Mouse (Mus musculus): Measurements from ENCODE around the gene Brms1.
"Not testable (repeated sequence)": the region's sequence is repeated elsewhere in the genome, so short reads cannot be mapped to it uniquely, and the experiment has no call there.

Brms1 gene

DNA sequence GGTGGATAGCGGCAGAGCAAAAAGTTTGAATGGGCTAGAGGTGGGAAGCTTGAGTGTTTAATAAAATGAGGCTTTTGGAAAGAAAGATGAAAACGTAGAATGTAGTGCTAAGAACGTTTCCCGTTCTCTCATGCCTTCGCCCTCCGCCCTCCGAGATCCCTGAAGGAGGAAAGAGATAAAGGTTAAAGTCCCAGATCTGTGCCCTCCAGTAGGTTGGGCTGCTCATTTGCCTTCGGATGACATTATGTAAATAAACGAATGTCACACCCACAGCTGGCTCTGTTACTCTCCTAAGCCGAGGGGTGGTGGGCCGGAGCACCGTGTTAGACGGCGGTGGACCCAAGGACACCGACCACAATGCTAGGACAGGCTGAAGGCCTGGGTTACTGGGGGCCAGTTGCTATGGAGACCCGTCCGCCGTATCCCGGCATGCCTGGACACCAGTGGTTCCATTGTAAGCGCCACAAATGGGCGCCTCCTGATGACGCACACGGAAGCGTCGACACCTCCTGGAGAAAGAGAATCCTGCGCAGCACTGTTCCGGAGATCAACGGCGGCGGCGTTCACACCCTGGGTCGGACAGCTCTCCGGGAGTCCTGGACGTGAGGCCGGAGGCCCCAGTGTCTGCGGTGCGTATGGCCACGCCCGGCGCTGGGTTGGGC, at the start of gene Brms1:
Gene Brms1, plus strand, starts transcription at position 493 of the 662 bp plus-strand sequence.
- in situ Hi-C loops (cut with MseI, MboI): no loop called here

DNA sequence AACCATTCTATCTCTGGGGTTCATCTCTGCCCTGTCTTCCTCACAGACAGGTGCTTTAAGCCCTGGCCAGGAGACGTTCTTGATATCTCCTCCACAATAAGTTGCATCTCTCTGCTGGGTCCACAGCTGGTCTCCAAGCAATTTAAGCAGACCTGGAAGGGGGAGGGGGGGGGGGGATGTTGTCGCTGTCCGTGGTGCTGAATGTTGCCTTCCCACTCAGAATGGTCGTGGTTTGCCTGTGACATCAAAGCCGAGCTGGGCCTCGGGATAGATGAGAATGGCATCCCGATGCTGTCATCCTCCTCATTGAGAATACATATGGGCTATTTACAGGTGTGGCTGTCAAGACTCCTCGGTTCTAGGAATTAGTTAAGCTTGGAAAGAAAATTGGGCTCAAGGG, 48.8 kb upstream of the Brms1 start:
- in situ Hi-C loops (cut with MseI, MboI): no loop called here

DNA sequence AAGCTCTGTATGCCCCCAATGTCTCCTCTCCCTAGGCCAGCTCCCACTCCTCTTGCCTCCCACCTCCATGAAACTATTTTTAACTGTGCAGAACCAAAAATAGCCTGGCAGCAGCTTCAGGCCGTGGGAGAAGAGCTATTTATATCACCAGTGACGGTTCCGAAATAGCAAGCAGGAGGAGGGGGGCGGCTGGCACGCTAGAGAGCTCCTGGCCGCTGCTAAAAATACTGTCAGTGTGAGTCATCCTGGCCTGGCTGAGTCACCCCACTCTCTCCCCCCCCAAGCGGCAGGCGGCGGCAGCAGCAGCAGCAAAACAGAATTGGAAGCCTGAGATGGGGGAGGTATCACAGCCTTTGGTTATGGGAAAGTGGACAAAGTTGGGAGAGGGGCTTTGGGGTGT, 48.2 kb upstream of the Brms1 start:
- in situ Hi-C loops (cut with MseI, MboI): no loop called here

DNA sequence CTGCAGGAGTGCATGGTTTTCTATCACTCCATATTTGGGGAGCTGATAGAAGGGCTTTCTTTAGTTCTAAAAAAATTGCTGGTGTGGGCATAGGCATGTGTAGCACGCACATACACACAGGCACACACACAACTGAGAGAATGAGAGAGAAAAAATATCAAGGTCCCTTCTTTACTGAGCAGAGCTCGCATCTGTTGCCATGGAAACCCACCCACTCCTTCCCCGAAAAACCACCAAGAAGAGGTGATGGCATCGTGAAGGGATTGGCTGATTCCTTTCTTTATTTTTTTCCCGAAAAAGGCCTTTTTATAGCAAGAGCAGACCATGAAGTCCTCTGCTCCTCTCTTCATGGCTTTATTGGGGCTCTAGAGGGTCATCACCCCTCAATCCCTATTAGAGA, 47.1 kb upstream of the Brms1 start:
- in situ Hi-C loops (cut with MseI, MboI): no loop called here

DNA sequence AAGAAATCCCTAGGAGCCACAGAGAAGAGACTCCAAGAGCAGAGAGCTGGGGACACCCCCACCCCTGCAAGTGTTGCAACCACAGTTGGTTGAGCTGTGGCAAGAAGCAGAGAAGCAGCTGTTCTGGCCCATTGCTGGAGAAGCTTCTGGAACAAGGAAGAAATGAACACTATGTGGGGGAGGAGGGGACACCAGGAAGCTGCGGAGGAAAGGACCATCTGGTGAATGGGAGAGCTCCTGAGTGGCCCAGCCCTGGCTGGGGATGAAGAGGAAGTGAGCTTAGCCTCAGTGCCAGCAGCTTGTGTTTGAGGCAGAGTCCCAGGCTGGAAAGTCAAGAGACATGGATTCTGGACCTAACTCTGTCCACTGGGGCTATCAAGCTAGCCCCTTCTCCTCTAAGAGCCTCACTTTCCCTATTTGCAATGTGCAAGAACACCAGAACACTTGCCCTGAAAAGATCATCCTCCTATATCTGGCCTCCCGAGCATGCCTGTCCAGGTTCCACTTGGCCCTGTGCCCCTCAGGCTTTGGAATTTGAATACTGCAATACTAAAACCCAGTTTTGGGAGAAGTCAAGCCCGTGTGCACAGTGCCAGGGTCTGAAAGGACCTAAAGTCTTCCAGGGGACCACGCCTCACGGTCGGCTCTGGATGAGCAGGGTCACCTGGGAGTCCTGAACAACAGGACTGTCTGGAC, 41.6 kb upstream of the Brms1 start:
- in situ Hi-C loops (cut with MseI, MboI): no loop called here

DNA sequence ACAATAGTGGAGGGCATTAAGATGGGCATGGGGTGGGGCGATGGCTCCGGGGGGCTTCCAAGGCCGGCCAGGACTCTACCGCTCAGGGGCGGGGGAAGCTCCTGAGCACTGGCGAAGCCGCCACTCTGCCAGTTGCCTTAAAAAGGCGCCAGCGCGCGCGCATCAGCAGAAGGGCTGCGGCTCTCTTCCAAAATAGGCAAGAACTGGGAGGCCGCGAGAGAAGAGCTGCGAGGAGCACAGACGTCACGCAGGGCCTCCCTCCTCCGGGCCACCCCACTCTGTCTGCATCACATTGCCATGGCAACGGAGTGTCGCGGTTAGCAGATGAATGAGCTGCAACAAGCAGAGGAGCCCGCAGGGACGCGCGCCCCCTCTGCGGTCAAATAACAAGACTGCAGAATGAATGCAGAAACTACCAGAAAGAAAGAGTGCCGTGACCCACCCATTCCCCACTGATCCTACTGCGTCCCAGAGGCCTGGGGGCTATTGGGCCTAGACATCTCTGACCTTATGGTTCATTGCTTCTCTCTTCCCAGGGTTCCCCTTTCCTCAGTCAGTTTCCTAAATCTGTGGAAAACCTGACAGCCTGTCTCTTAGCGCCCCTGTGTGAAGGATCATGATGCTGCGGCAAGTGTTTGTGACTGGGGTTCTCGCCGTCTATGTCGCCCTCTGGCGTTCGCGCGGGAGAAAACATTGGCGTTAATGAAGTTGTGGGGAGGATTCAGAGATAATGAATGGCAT, 39.3 kb upstream of the Brms1 start:
- in situ Hi-C loops (cut with MseI, MboI): no loop called here

DNA sequence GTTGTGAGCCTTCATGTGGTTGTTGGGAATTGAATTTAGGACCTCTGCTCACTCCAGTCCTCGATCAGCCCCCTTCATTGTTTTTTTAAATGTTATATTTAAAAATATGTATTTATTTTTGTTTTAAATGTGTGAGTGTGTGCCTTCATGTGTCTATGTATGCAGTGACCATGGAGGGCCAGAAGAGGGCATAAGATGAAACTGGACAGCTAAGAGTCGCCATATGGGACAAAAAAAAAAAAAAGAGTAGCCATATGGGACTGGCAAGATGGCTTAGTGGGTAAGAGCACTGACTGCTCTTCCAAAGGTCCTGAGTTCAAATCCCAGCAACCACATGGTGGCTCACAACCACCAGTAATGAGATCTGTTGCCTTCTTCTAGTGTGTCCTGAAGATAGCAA, 37.5 kb upstream of the Brms1 start:
- in situ Hi-C loops (cut with MseI, MboI): not testable (repeated sequence)

DNA sequence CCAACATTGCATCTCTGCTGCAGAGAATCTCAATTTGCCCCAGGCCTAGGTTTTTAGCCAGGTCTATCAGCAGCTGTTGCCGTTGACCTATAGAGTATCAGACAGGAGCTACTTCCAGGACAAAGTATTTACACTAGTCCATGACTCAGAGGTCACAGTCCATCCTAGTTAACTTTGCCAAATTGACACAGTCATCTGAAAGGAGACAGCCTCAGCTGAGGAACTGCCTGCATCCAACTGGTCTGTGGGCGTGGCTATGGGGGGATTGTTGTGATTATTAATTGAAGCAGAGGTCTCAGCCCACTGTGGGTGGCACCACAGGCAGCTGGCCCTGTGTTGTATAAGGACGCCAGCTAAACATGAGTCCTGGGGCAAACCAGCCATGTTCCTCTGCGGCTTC, 36.2 kb upstream of the Brms1 start:
- in situ Hi-C loops (cut with MseI, MboI): no loop called here

DNA sequence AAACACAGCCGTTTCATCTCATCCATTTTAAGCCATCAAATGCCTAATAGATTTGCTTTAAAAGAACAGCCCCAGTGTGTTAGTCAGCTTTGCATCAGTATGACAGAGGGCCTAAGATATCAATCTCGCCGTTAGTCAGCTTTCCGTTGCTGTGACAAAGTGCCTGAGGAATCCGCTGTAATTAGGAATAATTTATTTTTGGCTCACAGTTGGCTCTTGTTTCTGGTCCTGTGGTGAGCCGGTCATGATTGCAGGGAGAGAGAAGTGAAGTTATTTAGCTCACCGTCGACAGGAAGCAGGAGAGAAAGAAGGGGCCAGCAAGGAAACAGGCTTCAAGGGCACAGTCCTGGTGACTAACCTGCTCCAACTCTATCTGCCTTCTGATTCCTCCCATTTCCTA, 28.0 kb upstream of the Brms1 start:
- in situ Hi-C loops (cut with MseI, MboI): no loop called here

DNA sequence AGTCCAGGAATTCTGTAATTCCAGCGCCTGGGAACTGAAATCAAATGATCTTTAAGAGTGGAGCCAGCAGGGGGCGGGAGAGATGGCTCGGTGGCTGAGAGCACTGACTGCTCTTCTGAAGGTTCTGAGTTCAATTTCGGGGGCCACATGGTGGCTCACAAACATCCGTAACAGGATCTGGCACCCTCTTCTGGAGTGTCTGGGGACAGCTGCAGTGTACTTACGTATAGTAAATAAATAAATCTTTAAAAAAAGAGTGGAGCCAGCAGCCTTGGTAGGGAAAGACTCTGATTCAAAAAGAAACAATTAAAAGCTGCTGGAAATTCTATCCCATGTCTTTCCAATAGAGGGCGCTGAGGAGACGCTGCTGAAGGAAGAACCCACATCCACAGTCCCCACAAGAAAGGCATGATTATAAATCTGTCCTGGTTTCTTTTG, 26.2 kb upstream of the Brms1 start:
- in situ Hi-C loops (cut with MseI, MboI): no loop called here

DNA sequence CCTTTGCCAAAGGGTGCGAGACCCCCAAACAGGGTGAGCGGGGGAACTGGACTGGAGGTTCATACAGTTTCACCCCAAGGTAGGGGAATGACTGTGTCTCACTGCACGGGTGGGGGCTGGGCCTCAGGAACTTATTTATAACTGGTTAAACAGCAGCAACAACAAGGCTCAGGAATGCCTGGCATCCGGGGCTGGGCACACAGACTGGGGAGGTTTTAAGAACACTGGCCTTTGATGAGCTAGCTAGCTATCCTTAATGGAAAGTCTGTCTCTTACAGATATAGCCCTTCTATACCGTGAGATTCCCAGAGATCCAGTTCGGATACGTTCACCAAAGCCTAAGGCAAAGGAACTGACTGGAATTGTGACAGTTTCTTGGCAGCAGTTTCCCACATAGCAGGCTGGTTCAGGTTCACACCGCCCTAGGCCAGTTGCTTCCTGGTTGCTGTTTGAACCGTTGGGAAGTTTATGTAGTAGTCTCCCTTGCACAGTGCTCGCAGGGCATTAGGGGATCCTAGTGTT, 24.9 kb upstream of the Brms1 start:
- in situ Hi-C loops (cut with MseI, MboI): no loop called here

DNA sequence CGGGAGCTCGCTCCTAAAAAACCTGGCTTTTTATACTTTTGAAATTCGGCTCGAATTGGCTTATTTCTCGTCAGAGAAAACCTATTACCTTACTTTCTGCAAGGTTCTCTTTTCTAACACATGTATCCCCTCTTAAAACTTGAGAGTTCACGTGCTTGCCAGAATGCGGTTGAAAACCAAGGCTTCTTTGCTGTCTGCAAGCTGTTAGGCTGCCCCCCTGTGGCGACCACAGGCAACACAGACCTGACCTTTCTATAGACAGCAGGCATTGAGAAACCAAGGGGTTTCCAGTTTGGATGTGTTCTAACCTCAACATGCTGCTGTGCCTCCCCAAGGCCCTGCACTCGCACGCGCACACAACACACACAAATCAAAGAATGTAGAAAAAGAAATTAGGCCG, 24.4 kb upstream of the Brms1 start:
- in situ Hi-C loops (cut with MseI, MboI): no loop called here

DNA sequence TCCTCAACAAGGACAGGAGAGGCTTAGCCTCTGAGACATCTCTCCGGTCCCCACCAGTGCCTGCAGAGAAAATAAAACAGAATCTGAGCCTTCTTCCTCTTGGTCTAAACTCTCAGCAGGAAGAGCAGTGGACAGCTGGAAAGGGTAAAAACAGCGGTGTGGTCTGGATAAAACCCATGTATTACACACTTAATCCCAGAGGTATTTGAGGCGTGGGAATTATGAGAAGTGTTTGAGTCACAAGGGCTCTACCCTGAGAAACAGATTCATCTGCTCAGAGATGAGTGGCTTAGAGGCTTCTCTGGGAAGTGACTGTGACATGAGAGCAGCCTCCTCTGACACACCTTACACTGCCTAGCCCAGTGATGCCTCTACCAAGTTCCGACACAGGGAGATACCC, 23.5 kb upstream of the Brms1 start:
- in situ Hi-C loops (cut with MseI, MboI): no loop called here

DNA sequence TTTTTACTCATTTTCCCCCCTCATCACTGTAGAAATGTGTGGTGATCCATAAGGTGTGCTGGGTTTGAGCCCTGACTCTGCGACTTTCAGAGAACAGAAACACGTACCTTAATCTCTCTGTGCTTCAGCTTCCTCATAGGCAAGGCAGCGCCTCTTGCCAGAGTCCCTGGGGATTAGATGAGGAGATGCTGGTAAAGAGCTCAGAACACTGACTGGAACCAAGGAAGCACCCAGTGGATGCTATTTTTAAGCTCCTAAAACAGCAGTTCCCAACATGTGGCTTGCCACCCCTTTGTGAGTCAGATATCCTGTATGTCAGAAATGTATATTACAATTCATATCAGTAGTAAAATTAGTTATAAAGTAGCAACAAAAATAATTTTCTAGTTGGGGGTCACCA, 23.0 kb upstream of the Brms1 start:
- in situ Hi-C loops (cut with MseI, MboI): no loop called here

DNA sequence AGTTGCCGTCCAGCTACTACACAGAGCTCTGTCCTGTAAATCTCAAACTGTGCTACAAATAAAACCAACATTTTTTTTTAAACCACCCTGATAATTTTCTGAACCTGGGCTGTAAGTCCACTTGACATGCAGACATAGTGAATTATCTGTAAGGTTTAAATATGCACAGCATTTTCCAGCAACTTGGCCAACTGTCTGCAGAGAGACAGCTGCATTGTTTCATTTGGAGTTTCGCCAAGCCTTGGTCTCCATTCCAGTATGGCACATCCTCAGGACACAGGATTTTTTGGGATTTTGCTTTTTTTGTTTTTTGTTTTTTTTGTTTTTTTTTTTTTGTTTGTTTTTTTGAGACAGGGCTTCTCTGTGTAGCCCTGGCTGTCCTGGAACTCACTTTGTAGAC, 19.7 kb upstream of the Brms1 start:
- in situ Hi-C loops (cut with MseI, MboI): no loop called here

DNA sequence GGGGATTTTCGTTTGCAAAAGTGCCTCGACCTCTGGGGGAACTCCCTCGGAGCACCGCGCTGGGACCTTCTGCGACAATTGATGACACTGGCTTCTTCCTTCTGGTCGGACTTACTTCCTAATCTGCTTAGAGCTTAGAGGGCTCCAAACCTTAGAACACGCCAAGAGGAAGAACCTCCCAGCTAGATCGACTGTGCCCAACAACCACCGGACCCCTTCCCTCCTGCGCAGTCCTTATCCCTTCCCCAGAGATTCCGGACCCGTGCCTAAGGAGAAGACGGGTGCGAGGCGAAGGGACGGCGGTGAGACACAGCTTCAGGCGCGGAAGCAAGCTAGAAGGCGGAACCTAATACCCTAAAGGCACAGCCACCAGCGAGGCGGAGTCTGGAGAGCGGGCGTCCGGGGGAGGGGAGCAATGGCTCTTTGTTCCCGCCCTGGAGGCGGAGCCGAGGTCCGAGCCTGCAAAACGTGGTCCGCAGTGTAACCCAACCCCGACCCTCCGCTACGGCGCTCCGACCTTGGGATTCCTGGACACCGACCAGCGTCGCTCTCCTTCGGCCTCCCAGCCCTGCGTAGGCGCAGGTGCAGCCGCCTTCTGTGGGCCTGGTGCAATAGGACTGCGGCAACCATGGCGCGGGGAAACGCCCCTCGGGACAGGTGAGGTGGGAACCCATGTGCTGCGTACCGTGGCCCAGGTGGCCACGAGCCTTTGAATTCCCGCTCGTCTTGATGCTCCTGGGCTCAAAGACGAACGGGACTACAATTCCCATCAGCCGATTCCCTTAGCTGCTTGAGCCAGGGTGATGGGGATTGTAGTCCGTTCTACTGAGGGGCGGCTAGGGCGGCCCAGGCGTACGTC, 17.3 kb upstream of the Brms1 start, which contains the start of gene Slc29a2:
Gene Slc29a2, plus strand, starts transcription at position 240 of the 859 bp plus-strand sequence.
- in situ Hi-C loops (cut with MseI, MboI): no loop called here

DNA sequence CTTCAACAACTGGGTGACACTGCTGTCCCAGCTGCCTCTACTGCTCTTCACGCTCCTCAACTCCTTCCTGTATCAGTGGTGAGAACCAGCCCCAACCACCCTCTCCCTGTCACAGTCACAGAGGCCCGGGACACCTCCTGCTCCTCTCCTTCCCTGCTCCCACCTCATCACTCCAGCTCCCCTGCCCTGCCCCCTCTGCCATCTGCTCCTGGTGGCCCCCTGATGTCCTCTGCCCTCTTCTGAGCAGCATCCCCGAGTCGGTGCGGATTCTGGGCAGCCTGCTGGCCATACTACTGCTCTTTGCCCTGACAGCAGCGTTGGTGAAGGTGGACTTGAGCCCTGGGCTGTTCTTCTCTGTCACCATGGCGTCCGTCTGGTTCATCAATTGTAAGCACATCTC, 15.0 kb upstream of the Brms1 start:
- in situ Hi-C loops (cut with MseI, MboI): no loop called here

DNA sequence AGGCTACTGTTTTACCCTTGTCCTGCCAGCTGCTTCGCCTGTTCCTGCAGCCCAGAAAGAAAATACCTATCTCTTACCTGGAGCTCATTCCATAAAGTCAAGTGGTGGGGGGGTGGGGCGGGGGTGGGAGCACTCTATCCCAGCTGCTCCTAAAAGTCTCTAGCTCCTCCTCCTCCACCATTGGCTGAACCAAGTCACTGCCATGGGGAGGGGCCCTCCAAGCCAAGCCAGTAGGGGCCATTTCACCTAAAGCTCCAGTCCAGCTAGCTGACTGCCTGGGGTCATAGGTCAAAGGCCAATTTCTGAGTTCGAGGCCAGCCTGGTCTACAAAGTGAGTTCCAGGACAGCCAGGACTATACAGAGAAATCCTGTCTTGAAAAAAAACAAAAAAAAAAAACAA, 8.5 kb upstream of the Brms1 start:
- in situ Hi-C loops (cut with MseI, MboI): no loop called here

DNA sequence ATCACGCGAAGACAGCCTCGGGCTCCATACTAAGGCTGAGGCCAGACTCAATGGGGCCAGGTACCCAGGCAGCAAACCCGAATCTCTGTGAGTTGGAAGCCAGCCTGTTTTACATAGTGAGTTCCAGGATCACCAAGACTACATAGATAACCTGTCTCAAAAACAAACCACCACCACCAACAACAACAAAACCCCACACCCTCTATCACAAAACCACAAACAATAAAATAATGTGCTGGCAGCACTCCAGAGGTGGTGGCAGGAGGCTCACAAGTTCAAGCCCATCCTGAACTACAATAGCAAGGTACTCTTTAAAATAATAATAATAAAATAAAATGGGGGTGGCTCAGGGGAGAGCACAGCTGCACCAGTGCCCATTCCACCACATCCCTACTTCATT, 4.6 kb upstream of the Brms1 start:
- in situ Hi-C loops (cut with MseI, MboI): no loop called here

DNA sequence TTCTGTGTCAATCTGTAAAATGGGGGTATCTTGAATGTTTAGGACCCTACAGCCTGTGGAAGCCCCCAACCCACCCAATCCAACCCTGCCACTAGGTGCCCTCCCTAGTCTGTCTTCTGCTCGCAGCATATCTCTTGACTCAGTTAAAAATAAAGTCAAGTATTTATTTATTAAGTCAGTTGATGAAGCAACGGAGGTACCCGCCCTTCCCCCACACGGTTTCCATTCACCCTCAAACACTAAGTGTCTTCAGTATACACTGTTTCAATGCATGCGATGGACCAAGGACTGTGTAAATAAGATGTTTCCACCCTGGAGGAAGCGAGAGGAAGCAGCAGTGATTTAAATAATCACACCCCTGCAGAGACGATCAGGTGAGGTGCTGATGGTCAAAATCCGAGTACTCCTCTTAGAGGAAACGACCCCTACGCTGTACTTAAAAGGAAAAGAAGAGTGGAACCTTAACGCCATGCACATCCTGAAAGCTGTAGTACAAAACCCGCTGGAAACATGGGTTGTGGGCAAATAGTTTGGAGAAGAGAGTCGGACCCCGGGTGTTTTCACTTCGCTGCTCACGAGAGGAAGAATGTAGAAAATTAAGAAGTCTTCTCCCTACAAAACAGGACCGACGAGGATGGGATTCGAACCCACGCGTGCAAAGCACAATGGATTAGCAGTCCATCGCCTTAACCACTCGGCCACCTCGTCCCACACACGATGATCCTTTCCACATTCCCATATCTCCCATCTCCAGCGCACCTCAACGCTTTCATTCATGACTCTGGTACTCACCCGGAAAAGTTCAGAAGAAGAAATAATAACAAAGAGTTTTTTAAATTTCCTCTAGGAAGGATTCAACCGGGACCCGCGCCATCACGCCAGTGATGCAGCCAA, 3.2 kb upstream of the Brms1 start:
- in situ Hi-C loops (cut with MseI, MboI): no loop called here

DNA sequence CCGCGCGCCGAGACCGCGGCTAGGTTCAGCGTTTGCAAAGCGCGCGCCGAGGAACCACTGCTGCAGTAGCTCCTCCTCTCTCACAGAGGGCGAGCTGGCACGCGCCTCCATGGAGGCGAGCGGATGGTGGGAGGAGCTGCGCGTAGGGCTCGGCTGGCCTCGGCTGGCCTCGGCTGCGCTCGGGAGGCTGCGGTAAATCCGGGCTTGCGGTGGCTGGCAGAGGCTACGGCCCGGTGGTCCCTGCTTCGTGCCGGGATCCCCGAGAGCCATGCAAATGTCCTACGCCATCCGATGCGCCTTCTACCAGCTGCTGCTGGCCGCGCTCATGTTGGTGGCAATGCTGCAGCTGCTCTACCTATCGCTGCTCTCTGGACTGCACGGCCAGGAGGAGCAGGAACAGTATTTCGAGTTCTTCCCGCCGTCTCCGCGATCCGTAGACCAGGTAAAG, 2.4 kb upstream of the Brms1 start, which contains the start of the genes B4gat1 and AC124502.3:
Gene B4gat1, plus strand, starts transcription at position 118 of the 448 bp plus-strand sequence.
Gene AC124502.3, plus strand, starts transcription at position 183 of the 448 bp plus-strand sequence.
- in situ Hi-C loops (cut with MseI, MboI): no loop called here

Measured in mouse trophoblast stem cell (cell line).